Mouse (Mus musculus): ENCODE measurements around the gene Rin2. TPM values are rescaled to one million over a fixed set of nuclear protein-coding genes. Genes with fewer than 3 reads are reported as not detected.

The Rin2 gene
- polyA plus RNA-seq, 1 experiment from 2014 or later = 16.9 TPM

DNA sequence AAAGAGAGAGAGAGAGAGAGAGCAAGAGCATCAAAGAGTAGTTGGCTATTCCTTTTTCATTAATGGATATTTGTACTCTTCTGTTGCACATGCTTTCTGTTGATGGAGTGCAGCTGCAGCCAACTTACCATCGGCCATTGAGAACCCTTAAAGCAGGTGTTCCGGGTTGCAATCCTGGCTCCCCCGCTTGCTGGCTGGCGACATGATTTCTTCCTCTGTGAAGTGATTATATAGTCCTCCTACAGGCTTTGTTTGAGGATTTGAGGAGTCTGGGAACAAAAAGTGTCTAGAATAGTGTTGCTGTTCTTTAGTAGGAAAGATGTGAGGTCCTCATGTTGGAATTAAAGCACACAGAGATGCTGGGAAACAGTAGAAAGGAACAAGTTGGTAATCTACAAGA is 196.3 kb downstream of the Rin2 start:
- H3K4me3 ChIP-seq (ENCODE audit: low read length) = no peak overlapping the region
- H3K9ac ChIP-seq (ENCODE audit: low read depth, low read length) = no peak overlapping the region
- no peak for ATAC-seq
- WGBS = 80% methylated on average over 4 of the region's 4 CpGs
- peaks cover 6% of the 10 kb centered on the region; the same call in 1 of the 2 replicates for H3K9me3 ChIP-seq (ENCODE audit: control insufficient read depth, low read length)
- H3K4me2 ChIP-seq (ENCODE audit: low read depth, low read length) = no peak overlapping the region
- H3K36me3 ChIP-seq (ENCODE audit: control insufficient read depth, insufficient read depth, low read length) = peaks cover 10% of the 10 kb centered on the region
- no peaks in the 10 kb centered on the region for H3K4me1 ChIP-seq (ENCODE audit: control insufficient read depth, insufficient read depth, low read length)
- no peak overlapping the region for H3K27ac ChIP-seq (ENCODE audit: low read length)
- H3K27me3 ChIP-seq (replicated peaks; ENCODE audit: control insufficient read depth, insufficient read depth, low read length) = no peaks in the 10 kb centered on the region

GRCm38 (mm10) chr2:145872099-145872498 is 197.1 kb downstream of the Rin2 start:
- Histone ChIP-seq H3K36me3 (ENCODE audit: control insufficient read depth, insufficient read depth, low read length) (peaks cover 4% of the 10 kb centered on the region; the same call in 1 of the 2 replicates), H3K9me3 (ENCODE audit: control insufficient read depth, low read length) (no peaks in the 10 kb centered on the region), H3K4me2 (ENCODE audit: low read depth, low read length) (no peak overlapping the region), H3K27me3 (replicated peaks; ENCODE audit: control insufficient read depth, insufficient read depth, low read length) (no peaks in the 10 kb centered on the region), H3K9ac (ENCODE audit: low read depth, low read length) (no peak overlapping the region), H3K4me3 (ENCODE audit: low read length) (no peak overlapping the region), H3K4me1 (ENCODE audit: control insufficient read depth, insufficient read depth, low read length) (no peaks in the 10 kb centered on the region), H3K27ac (ENCODE audit: low read length) (no peak overlapping the region)
- ATAC-seq = no peak
- WGBS = 93% methylated on average over 1 of the region's 1 CpGs

DNA sequence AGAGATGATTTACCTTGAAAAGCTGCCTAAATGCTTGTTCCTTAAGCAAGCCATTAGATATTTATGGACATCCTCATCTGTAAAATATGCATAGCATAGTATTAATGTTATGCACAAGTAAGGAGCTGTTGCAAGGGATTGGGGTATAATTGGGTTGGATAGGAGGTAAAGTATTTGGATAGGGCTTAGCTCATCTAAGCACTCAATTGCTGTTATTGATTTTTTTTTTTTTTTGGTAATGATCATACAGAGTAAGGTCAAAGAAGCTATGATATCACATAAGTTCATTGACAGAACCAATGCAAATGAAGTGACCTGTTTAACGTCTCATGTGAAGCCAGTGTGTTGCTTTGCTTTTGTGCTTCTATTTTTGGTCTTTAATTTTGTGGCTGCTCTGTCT is 198.9 kb downstream of the Rin2 start:
- ATAC-seq = no peak
- no peak overlapping the region for H3K4me3 ChIP-seq (ENCODE audit: low read length)
- no peak overlapping the region for H3K4me2 ChIP-seq (ENCODE audit: low read depth, low read length)

GRCm38 (mm10) chr2:145874879-145875482 is 200.0 kb downstream of the Rin2 start:
- Histone ChIP-seq H3K9ac (ENCODE audit: low read depth, low read length) (no peak overlapping the region), H3K27me3 (replicated peaks; ENCODE audit: control insufficient read depth, insufficient read depth, low read length) (no peaks in the 10 kb centered on the region), H3K9me3 (ENCODE audit: control insufficient read depth, low read length) (no peaks in the 10 kb centered on the region), H3K27ac (ENCODE audit: low read length) (no peak overlapping the region), H3K4me3 (ENCODE audit: low read length) (no peak overlapping the region), H3K4me1 (ENCODE audit: control insufficient read depth, insufficient read depth, low read length) (no peaks in the 10 kb centered on the region), H3K4me2 (ENCODE audit: low read depth, low read length) (no peak overlapping the region), H3K36me3 (ENCODE audit: control insufficient read depth, insufficient read depth, low read length) (0 out of 2 replicates have a peak, but pooled peaks cover 11% of the 10 kb centered on the region)
- 43% methylated on average over 3 of the region's 3 CpGs for WGBS
- no peak for ATAC-seq

More for the DNA sequence above, 198.9 kb downstream of the Rin2 start:
- Histone ChIP-seq H3K36me3 (ENCODE audit: control insufficient read depth, insufficient read depth, low read length) (0 out of 2 replicates have a peak, but pooled peaks cover 8% of the 10 kb centered on the region), H3K4me1 (ENCODE audit: control insufficient read depth, insufficient read depth, low read length) (no peaks in the 10 kb centered on the region), H3K27me3 (replicated peaks; ENCODE audit: control insufficient read depth, insufficient read depth, low read length) (no peaks in the 10 kb centered on the region), H3K9ac (ENCODE audit: low read depth, low read length) (no peak overlapping the region), H3K9me3 (ENCODE audit: control insufficient read depth, low read length) (no peaks in the 10 kb centered on the region), H3K27ac (ENCODE audit: low read length) (no peak overlapping the region)
- 50% methylated on average over 1 of the region's 1 CpGs for WGBS

GRCm38 (mm10) chr2:145877191-145877590 is 202.2 kb downstream of the Rin2 start:
- no peaks in the 10 kb centered on the region for H3K27me3 ChIP-seq (replicated peaks; ENCODE audit: control insufficient read depth, insufficient read depth, low read length)
- H3K36me3 ChIP-seq (ENCODE audit: control insufficient read depth, insufficient read depth, low read length) = 0 out of 2 replicates have a peak, but pooled peaks cover 14% of the 10 kb centered on the region
- H3K4me2 ChIP-seq (ENCODE audit: low read depth, low read length) = no peak overlapping the region
- H3K9me3 ChIP-seq (ENCODE audit: control insufficient read depth, low read length) = no peaks in the 10 kb centered on the region
- 93% methylated on average over 3 of the region's 3 CpGs for WGBS
- H3K27ac ChIP-seq (ENCODE audit: low read length) = no peak overlapping the region
- H3K4me1 ChIP-seq (ENCODE audit: control insufficient read depth, insufficient read depth, low read length) = no peaks in the 10 kb centered on the region
- no peak for ATAC-seq
- no peak overlapping the region for H3K9ac ChIP-seq (ENCODE audit: low read depth, low read length)
- no peak overlapping the region for H3K4me3 ChIP-seq (ENCODE audit: low read length)

DNA sequence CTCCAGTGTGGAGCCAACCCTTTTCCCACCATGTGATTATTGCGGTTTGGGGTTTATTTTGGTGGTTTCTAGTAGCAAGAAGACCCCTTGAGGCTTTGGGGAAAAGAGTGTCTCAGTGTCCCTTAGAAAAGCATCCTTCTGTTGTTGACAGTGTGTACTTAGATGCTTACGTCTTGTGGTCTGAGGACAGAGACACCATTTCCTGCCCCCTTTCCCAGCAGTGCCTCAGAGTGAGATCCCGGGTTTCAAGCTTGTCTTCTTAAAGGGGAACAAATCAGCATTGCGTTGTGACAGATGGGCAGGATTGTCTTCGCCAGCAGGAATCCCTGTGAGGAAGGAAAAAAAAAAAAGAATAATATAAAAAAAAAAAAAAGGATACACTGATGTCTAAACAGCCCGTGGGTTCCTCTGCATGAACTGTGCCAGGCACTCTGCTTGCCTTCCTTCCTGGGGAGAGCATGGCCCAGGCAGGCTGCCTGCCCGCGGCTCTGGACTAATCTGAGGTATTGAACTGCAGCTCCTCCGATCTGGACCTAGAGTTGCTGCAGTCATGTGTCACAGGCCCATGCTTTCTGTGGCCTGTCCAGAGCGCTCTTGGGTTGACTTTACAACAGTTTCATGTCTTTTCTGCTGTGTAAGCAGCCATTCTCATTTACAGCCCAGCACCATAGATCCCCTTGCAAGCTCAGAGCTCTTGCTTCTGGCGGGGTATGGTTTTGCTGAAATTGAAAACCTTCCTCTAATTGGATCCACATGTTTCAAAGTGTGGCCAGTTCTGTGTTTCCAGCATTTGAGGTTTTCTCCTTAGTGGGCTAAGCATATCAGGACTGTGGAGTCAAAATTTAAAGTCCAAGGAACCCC is 206.1 kb downstream of the Rin2 start:
- Histone ChIP-seq H3K27ac (ENCODE audit: low read length) (no peak overlapping the region), H3K27me3 (replicated peaks; ENCODE audit: control insufficient read depth, insufficient read depth, low read length) (no peaks in the 10 kb centered on the region), H3K9me3 (ENCODE audit: control insufficient read depth, low read length) (no peaks in the 10 kb centered on the region), H3K4me1 (ENCODE audit: control insufficient read depth, insufficient read depth, low read length) (peaks cover 16% of the 10 kb centered on the region), H3K4me2 (ENCODE audit: low read depth, low read length) (no peak overlapping the region), H3K4me3 (ENCODE audit: low read length) (no peak overlapping the region), H3K9ac (ENCODE audit: low read depth, low read length) (no peak overlapping the region), H3K36me3 (ENCODE audit: control insufficient read depth, insufficient read depth, low read length) (peaks cover 18% of the 10 kb centered on the region; the same call in 1 of the 2 replicates)
- no peak for ATAC-seq
- WGBS = 77% methylated on average over 11 of the region's 11 CpGs

GRCm38 (mm10) chr2:145881932-145882331 is 206.9 kb downstream of the Rin2 start:
- Histone ChIP-seq H3K4me3 (ENCODE audit: low read length) (no peak overlapping the region), H3K9me3 (ENCODE audit: control insufficient read depth, low read length) (no peaks in the 10 kb centered on the region), H3K27me3 (replicated peaks; ENCODE audit: control insufficient read depth, insufficient read depth, low read length) (no peaks in the 10 kb centered on the region), H3K4me1 (ENCODE audit: control insufficient read depth, insufficient read depth, low read length) (peaks cover 16% of the 10 kb centered on the region), H3K27ac (ENCODE audit: low read length) (no peak overlapping the region), H3K36me3 (ENCODE audit: control insufficient read depth, insufficient read depth, low read length) (peaks cover 16% of the 10 kb centered on the region; the same call in 1 of the 2 replicates), H3K9ac (ENCODE audit: low read depth, low read length) (no peak overlapping the region), H3K4me2 (ENCODE audit: low read depth, low read length) (no peak overlapping the region)
- 86% methylated on average over 5 of the region's 5 CpGs for WGBS
- ATAC-seq = no peak

DNA sequence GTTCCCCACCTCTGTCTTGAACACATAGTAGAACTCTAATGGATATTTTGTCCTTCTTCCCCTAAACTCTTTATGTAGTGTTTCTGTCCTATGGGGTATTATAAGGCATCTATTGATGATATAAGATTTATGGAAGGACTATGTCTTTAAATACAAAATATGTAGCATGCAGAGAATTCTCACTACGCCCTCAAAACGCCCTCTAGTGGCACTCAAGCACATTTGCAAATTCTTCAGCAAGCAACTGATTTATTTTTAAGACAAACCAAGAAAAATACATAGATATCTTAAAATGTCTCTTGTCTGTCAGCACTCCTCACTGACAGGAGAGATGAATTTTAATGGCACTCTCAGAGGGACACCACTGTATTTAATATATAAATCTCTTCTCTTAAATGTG is 207.4 kb downstream of the Rin2 start:
- Histone ChIP-seq H3K4me3 (ENCODE audit: low read length) (no peak overlapping the region), H3K9me3 (ENCODE audit: control insufficient read depth, low read length) (no peaks in the 10 kb centered on the region), H3K4me2 (ENCODE audit: low read depth, low read length) (no peak overlapping the region), H3K9ac (ENCODE audit: low read depth, low read length) (no peak overlapping the region), H3K4me1 (ENCODE audit: control insufficient read depth, insufficient read depth, low read length) (peaks cover 16% of the 10 kb centered on the region), H3K27me3 (replicated peaks; ENCODE audit: control insufficient read depth, insufficient read depth, low read length) (no peaks in the 10 kb centered on the region), H3K27ac (ENCODE audit: low read length) (no peak overlapping the region), H3K36me3 (ENCODE audit: control insufficient read depth, insufficient read depth, low read length) (peaks cover 16% of the 10 kb centered on the region; the same call in 1 of the 2 replicates)
- no peak for ATAC-seq
- 25% methylated on average over 2 of the region's 2 CpGs for WGBS

- ATAC-seq = no peak
- H3K36me3 ChIP-seq (ENCODE audit: control insufficient read depth, insufficient read depth, low read length) = peaks cover 6% of the 10 kb centered on the region; the same call in 1 of the 2 replicates
- H3K27me3 ChIP-seq (replicated peaks; ENCODE audit: control insufficient read depth, insufficient read depth, low read length) = no peaks in the 10 kb centered on the region
Measured at GRCm38 (mm10) chr2:145884036-145884912, 209.3 kb downstream of the Rin2 start.

More at GRCm38 (mm10) chr2:145884036-145884912, 209.3 kb downstream of the Rin2 start:
- Histone ChIP-seq H3K4me3 (ENCODE audit: low read length) (no peak overlapping the region), H3K9me3 (ENCODE audit: control insufficient read depth, low read length) (no peaks in the 10 kb centered on the region), H3K4me1 (ENCODE audit: control insufficient read depth, insufficient read depth, low read length) (peaks cover 20% of the 10 kb centered on the region), H3K9ac (ENCODE audit: low read depth, low read length) (peak overlapping the region; percentile 20; the same call in 1 of the 2 replicates), H3K4me2 (ENCODE audit: low read depth, low read length) (no peak overlapping the region), H3K27ac (ENCODE audit: low read length) (peak overlapping the region; percentile 72)
- WGBS = 46% methylated on average over 17 of the region's 17 CpGs

Measured in intestine, embryonic 16.5 days (tissue).